Mouse (Mus musculus): ENCODE results near the gene Mdm2. TPM values are rescaled to one million over a fixed set of nuclear protein-coding genes. Genes with fewer than 3 reads are reported as not detected.
"Not testable (repeated sequence)": the region's sequence is repeated elsewhere in the genome, so short reads cannot be mapped to it uniquely, and the experiment has no call there.

Gene Mdm2
- 40.0 and 50.1 TPM in 2 replicates for polyA plus RNA-seq (2015; fragmentation: Nextera tagmentation; extraction: Ambion mirVana)

DNA sequence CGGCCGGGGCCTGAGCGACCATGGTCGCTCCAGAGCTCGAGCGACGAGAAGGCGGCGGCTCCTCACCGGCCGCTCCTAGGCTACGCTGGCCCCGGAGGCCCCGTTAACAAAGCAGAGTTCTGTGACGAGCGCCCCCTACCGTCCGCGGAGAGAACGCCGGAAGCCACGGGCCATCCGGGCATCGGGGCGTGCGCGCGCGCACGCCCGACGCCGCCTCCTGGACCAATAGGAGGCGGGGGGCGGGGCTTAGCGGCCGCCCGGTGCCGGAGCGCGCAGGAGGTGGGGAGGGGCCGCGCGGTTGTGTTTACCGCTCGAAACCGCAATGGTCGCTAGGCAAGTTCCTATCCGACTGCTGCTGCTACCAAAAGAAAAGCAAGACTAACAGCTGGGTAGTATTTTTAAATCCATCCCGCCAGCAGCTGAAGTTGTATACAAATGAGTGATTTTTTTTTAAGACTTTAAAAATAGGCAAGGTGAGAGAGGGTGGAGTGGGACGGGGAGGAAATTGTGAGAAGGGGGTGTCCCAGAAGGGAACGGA is at the start of gene Mdm2:
Gene Mdm2, minus strand, starts transcription at position 155 of the 538 bp plus-strand sequence.
- peak; percentile 94 for ATAC-seq
- Histone ChIP-seq H3K27ac (ENCODE audit: low read depth, low read length) (peak within 1 kb of the TSS; percentile 100), H3K36me3 (ENCODE audit: control insufficient read depth, insufficient read depth, low read length) (no peaks in the 10 kb centered on the region), H3K4me3 (ENCODE audit: low read length) (peak within 1 kb of the TSS; percentile 96), H3K9me3 (ENCODE audit: control insufficient read depth, low read length) (no peaks in the 10 kb centered on the region), H3K4me1 (ENCODE audit: control insufficient read depth, insufficient read depth, low read depth, low read length) (peaks cover 22% of the 10 kb centered on the region), H3K27me3 (replicated peaks; ENCODE audit: control insufficient read depth, insufficient read depth, low read length) (no peaks in the 10 kb centered on the region), H3K4me2 (ENCODE audit: low read length) (peak within 1 kb of the TSS; percentile 76), H3K9ac (ENCODE audit: low read depth, low read length) (peak within 1 kb of the TSS; percentile 100)
- WGBS = under 1% methylated on average over 52 of the region's 52 CpGs

DNA sequence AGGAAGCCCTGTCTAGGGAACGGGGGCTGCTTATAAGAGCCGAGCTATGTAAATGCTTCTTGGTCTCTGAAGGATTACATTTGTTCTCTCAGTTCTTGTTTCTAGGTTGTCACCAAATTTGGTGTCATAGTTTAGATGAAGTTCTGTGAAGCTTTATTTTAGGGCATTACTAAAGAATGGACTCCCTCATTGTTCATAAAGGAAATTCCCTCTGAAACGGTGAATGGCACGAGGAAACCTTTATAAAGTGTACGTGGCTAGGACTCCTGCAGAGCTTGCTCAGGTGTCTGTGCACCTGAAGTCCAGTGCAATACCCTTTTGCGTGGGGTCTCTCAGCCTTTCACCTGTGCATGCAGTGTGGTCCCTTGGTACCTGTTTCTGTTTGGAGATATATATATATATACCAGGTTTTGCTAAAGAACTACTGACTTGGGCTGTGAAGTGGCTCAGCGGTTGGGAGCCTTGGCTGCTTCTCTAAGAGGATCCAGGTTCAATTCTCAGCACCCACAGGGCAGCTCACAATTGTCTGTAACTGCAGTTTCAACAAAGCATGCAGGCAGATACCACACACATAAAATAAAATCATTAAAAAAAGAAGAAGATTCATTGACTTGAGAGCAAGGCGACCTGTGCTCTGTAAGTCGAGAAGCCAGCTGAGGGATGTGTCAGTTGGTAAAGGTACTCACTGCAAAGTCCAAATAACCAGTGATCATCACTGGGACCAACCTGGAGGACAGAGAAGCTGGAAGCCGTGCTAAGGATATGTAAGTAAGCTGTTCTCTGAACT is 49.5 kb upstream of the Mdm2 start:
- Histone ChIP-seq H3K4me2 (ENCODE audit: low read length) (no peak overlapping the region), H3K4me3 (ENCODE audit: low read length) (no peak overlapping the region), H3K27ac (ENCODE audit: low read depth, low read length) (no peak overlapping the region), H3K36me3 (ENCODE audit: control insufficient read depth, insufficient read depth, low read length) (peaks cover 28% of the 10 kb centered on the region), H3K27me3 (replicated peaks; ENCODE audit: control insufficient read depth, insufficient read depth, low read length) (no peaks in the 10 kb centered on the region), H3K4me1 (ENCODE audit: control insufficient read depth, insufficient read depth, low read depth, low read length) (no peaks in the 10 kb centered on the region), H3K9me3 (ENCODE audit: control insufficient read depth, low read length) (no peaks in the 10 kb centered on the region), H3K9ac (ENCODE audit: low read depth, low read length) (no peak overlapping the region)
- WGBS = 95% methylated on average over 10 of the region's 10 CpGs
- ATAC-seq = no peak

DNA sequence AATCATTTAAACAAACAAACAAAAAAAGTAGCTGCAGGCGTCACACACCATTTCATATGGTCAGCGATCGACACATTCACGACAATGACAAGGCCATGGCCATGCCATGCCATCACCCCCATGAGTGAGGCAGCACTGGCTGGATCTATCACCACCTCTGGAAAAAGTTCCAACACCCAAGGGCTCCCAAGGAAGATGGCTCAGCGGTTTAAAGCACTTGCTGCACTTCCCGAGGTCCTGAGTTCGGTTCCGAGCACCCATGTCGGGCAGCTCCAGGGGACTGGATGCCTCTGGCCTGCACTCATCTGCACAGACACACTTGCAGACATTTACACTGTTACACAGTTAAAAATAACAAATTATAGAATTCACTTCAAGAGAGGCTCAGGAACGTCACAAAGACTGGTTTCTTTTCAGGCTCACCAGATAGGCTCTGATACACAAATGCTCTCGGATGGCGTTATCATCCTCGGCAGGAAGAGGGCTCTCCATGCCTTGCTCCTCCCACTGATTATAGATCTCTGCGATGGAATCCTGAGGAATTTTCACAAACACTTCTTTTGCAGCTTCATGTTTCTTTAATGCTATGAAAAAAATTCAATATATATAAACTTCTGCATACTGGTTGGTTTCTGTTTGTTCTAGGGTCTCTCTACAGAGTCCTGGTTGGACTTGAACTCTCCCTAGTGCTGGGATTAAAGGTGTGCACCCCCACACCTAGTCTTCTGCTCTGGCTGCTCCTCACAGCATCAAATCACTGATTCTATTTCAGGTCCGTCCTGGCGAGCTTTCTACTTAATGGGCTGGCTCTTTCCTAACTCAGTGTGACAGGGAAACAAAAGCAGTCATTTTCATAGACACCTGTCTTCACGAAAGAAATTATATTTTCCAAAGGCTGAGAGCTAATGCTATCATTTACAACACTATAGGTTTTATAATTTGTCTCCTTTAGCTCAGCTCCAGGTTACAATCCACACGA is 48.5 kb upstream of the Mdm2 start:
- no peak overlapping the region for H3K4me2 ChIP-seq (ENCODE audit: low read length)
- 93% methylated on average over 18 of the region's 18 CpGs for WGBS
- H3K4me3 ChIP-seq (ENCODE audit: low read length) = no peak overlapping the region
- H3K9ac ChIP-seq (ENCODE audit: low read depth, low read length) = no peak overlapping the region
- H3K9me3 ChIP-seq (ENCODE audit: control insufficient read depth, low read length) = no peaks in the 10 kb centered on the region
- peaks cover 28% of the 10 kb centered on the region for H3K36me3 ChIP-seq (ENCODE audit: control insufficient read depth, insufficient read depth, low read length)
- no peak overlapping the region for H3K27ac ChIP-seq (ENCODE audit: low read depth, low read length)
- no peaks in the 10 kb centered on the region for H3K27me3 ChIP-seq (replicated peaks; ENCODE audit: control insufficient read depth, insufficient read depth, low read length)
- no peak for ATAC-seq
- no peaks in the 10 kb centered on the region for H3K4me1 ChIP-seq (ENCODE audit: control insufficient read depth, insufficient read depth, low read depth, low read length)

DNA sequence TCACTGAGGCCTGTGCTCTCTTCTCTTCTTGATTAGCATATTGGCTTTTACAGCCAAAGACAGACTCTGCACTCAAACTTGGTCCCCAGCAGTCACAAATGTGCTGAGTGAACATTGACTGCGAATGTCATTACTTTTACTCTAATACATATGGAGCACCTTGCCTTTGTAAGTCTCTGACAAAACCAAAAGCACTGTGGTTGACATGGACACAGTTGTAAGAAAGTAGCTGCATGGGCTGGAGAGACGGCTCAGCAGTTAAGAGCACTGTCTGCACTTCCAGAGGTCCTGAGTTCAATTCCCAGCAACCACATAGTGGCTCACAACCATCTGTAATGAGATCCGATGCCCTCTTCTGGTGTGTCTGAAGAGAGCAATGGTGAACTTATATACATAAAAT is 47.8 kb upstream of the Mdm2 start:
- H3K27ac ChIP-seq (ENCODE audit: low read depth, low read length); H3K4me2 ChIP-seq (ENCODE audit: low read length); H3K9me3 ChIP-seq (ENCODE audit: control insufficient read depth, low read length); H3K4me1 ChIP-seq (ENCODE audit: control insufficient read depth, insufficient read depth, low read depth, low read length); H3K4me3 ChIP-seq (ENCODE audit: low read length); ATAC-seq; H3K27me3 ChIP-seq (replicated peaks; ENCODE audit: control insufficient read depth, insufficient read depth, low read length); H3K9ac ChIP-seq (ENCODE audit: low read depth, low read length): not testable (repeated sequence)
- 96% methylated on average over 3 of the region's 3 CpGs for WGBS
- peaks cover 28% of the 10 kb centered on the region for H3K36me3 ChIP-seq (ENCODE audit: control insufficient read depth, insufficient read depth, low read length)

DNA sequence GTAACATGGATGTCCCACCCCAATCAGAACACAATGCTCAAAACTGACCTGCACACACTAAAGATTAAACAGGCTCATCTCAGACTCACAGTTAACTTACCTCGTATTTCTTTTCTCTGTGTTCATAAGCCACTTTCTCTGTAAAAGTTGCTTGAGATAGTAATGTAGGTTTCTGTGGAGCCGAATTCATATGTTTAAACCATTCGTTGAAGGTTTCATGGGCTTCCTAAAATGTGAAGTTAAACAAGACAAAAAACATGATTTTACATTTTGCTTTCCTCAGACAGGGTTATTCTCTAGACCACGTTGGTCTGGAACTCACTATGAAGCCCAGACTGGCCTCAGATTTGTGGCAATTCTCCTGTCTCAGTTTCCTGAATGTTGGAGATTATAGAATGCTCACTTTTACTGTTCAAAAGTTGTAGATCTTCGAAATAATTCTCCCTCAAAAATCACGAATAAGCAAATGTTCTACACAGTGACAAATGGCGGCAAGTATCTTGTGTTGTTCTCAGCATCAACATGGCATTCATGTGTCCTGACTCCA is 47.3 kb upstream of the Mdm2 start:
- H3K4me1 ChIP-seq (ENCODE audit: control insufficient read depth, insufficient read depth, low read depth, low read length) = no peaks in the 10 kb centered on the region

DNA sequence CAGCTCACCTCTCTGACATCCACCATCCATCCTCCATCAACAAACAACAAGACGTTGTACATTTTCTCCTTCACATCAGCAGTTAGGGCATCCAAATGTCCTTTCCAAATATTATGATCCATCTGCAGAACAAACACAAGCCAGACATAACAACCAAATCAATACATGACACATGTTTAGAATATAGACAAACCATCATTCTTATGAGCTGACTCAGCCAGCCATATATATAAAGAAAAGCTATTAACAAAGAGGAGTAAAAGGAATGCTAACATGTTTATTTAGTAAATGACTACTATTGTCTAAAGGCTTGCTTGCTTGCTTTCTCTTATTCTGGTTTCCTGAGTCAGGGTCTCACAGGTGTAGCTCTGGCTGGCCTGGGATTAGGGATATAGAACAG is 46.7 kb upstream of the Mdm2 start:
- no peaks in the 10 kb centered on the region for H3K4me1 ChIP-seq (ENCODE audit: control insufficient read depth, insufficient read depth, low read depth, low read length)
- H3K9me3 ChIP-seq (ENCODE audit: control insufficient read depth, low read length) = no peaks in the 10 kb centered on the region
- ATAC-seq = no peak
- WGBS = 84% methylated on average over 1 of the region's 1 CpGs
- peaks cover 25% of the 10 kb centered on the region for H3K36me3 ChIP-seq (ENCODE audit: control insufficient read depth, insufficient read depth, low read length)
- H3K4me2 ChIP-seq (ENCODE audit: low read length) = no peak overlapping the region
- H3K9ac ChIP-seq (ENCODE audit: low read depth, low read length) = no peak overlapping the region
- no peak overlapping the region for H3K27ac ChIP-seq (ENCODE audit: low read depth, low read length)
- H3K4me3 ChIP-seq (ENCODE audit: low read length) = no peak overlapping the region
- H3K27me3 ChIP-seq (replicated peaks; ENCODE audit: control insufficient read depth, insufficient read depth, low read length) = no peaks in the 10 kb centered on the region

More for the DNA sequence above, 47.3 kb upstream of the Mdm2 start:
- Histone ChIP-seq H3K27ac (ENCODE audit: low read depth, low read length) (no peak overlapping the region), H3K36me3 (ENCODE audit: control insufficient read depth, insufficient read depth, low read length) (peaks cover 25% of the 10 kb centered on the region), H3K4me2 (ENCODE audit: low read length) (no peak overlapping the region), H3K9me3 (ENCODE audit: control insufficient read depth, low read length) (no peaks in the 10 kb centered on the region), H3K27me3 (replicated peaks; ENCODE audit: control insufficient read depth, insufficient read depth, low read length) (no peaks in the 10 kb centered on the region), H3K4me3 (ENCODE audit: low read length) (no peak overlapping the region), H3K9ac (ENCODE audit: low read depth, low read length) (no peak overlapping the region)
- 95% methylated on average over 7 of the region's 7 CpGs for WGBS
- no peak for ATAC-seq

DNA sequence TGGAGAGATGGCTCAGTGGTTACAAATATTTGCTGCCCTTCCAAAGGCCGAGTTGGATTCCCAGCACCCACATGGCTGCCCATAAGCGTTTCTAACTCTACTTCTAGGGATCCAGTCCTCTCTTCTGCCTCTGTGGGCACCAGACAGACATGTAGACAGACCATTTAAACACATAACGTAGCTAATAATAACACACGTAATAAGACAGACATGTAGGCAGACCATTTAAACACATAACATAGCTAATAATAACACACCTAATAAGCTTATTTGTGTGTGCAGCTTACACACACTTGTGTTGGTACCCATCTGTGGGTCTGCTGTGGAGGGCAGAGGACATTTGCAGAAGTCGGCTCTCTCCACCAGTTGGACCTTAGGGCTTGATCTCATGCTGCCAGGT is 46.2 kb upstream of the Mdm2 start:
- Histone ChIP-seq H3K4me3 (ENCODE audit: low read length) (no peak overlapping the region), H3K9me3 (ENCODE audit: control insufficient read depth, low read length) (no peaks in the 10 kb centered on the region), H3K4me2 (ENCODE audit: low read length) (no peak overlapping the region), H3K4me1 (ENCODE audit: control insufficient read depth, insufficient read depth, low read depth, low read length) (no peaks in the 10 kb centered on the region), H3K36me3 (ENCODE audit: control insufficient read depth, insufficient read depth, low read length) (peaks cover 25% of the 10 kb centered on the region), H3K27ac (ENCODE audit: low read depth, low read length) (no peak overlapping the region), H3K27me3 (replicated peaks; ENCODE audit: control insufficient read depth, insufficient read depth, low read length) (no peaks in the 10 kb centered on the region), H3K9ac (ENCODE audit: low read depth, low read length) (no peak overlapping the region)
- ATAC-seq = no peak
- 92% methylated on average over 5 of the region's 5 CpGs for WGBS

DNA sequence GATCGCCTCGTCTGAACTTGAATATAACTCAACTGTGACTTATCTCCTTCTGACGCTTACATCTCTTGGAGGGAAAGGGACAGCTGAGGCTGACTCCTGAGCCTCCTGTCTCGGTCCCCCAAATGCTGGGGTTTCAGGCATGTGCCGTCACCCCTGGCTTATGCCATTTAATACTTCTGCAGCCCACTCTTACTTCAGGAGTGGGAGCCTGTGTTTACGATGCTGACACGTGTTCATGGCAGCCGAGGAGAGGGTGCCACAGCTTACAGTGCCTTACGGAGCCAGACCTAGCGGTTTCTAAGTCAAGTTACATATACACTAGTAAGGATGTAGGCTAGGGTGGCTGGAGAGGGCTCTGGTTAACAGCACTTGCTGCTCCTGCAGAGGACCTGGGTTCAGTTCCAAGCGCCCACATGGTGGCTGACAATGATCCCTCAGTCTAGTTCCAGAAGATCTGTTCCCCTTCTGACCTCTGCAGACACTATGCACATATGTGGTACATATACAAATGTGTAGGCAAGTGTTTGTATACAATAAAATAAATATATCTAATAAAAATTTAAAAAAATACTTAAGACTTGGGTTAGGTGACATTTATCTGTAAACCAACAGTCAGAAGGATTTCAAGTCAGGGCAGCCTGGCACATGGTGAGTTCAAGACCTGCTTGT is 45.4 kb upstream of the Mdm2 start:
- peaks cover 22% of the 10 kb centered on the region for H3K36me3 ChIP-seq (ENCODE audit: control insufficient read depth, insufficient read depth, low read length)
- H3K4me2 ChIP-seq (ENCODE audit: low read length) = no peak overlapping the region
- no peak for ATAC-seq
- WGBS = 96% methylated on average over 11 of the region's 11 CpGs
- no peaks in the 10 kb centered on the region for H3K9me3 ChIP-seq (ENCODE audit: control insufficient read depth, low read length)
- no peak overlapping the region for H3K9ac ChIP-seq (ENCODE audit: low read depth, low read length)
- no peaks in the 10 kb centered on the region for H3K4me1 ChIP-seq (ENCODE audit: control insufficient read depth, insufficient read depth, low read depth, low read length)
- no peaks in the 10 kb centered on the region for H3K27me3 ChIP-seq (replicated peaks; ENCODE audit: control insufficient read depth, insufficient read depth, low read length)
- no peak overlapping the region for H3K4me3 ChIP-seq (ENCODE audit: low read length)
- H3K27ac ChIP-seq (ENCODE audit: low read depth, low read length) = no peak overlapping the region

All from hindbrain, embryonic 16.5 days (tissue).